Mouse (Mus musculus) neural tube, embryonic 12.5 days (tissue): ENCODE data around the gene Gm28308. TPM values are rescaled to one million over a fixed set of nuclear protein-coding genes. Genes with fewer than 3 reads are reported as not detected.

Source experiments
- ATAC-seq: fragments of 200-750 bp; cut with Nextera tagmentation; 2 replicates; pipeline ENCODE4 v1.8.0; 2017; ENCODE audit warnings: low read depth, mild to moderate bottlenecking, moderate TSS enrichment, moderate library complexity; ENCODE audit not compliant: low FRiP score
- H3K27ac ChIP-seq: fragments of 300-500 bp; sonication (generic); 2 replicates; pipeline ENCODE4 v1.5.1; 2016
- H3K27me3 ChIP-seq: fragments of 300-500 bp; sonication (generic); replicated peaks from 2 replicates; pipeline ENCODE4 v1.6.1; 2016; ENCODE audit warnings: mild to moderate bottlenecking
- H3K36me3 ChIP-seq: fragments of 300-500 bp; sonication (generic); 2 replicates; pipeline ENCODE4 v1.6.1; 2016; ENCODE audit warnings: mild to moderate bottlenecking
- H3K4me1 ChIP-seq: fragments of 300-500 bp; sonication (generic); 2 replicates; pipeline ENCODE4 v1.6.1; 2016
- H3K4me2 ChIP-seq: fragments of 300-500 bp; sonication (generic); replicated peaks from 2 replicates; pipeline ENCODE4 v1.6.1; 2016; ENCODE audit warnings: mild to moderate bottlenecking
- H3K4me3 ChIP-seq: fragments of 300-500 bp; sonication (generic); 2 replicates; pipeline ENCODE4 v1.5.1; 2016
- H3K9ac ChIP-seq: fragments of 300-500 bp; sonication (generic); 2 replicates; pipeline ENCODE4 v1.6.1; 2016; ENCODE audit warnings: mild to moderate bottlenecking
- H3K9me3 ChIP-seq: fragments of 300-500 bp; sonication (generic); 2 replicates; pipeline ENCODE4 v1.6.1; 2016; ENCODE audit warnings: mild to moderate bottlenecking
- WGBS: fragments of 180-500 bp; shearing (Covaris S2); methylation state at CpG from one replicate; pipeline ENCODE4 v1.1.7; 2016; 5-methylcytosine and 5-hydroxymethylcytosine counted together
- polyA plus RNA-seq: library from polyadenylated mRNA; unstranded; fragments of >200 nt; fragmentation: Nextera tagmentation; extraction: Ambion mirVana; gene quantifications from 2 replicates; pipeline ENCODE4 v1.2.1, GENCODE M21; 2016

The Gm28308 gene
- polyA plus RNA-seq, 1 experiment from 2014 or later: not detected

DNA sequence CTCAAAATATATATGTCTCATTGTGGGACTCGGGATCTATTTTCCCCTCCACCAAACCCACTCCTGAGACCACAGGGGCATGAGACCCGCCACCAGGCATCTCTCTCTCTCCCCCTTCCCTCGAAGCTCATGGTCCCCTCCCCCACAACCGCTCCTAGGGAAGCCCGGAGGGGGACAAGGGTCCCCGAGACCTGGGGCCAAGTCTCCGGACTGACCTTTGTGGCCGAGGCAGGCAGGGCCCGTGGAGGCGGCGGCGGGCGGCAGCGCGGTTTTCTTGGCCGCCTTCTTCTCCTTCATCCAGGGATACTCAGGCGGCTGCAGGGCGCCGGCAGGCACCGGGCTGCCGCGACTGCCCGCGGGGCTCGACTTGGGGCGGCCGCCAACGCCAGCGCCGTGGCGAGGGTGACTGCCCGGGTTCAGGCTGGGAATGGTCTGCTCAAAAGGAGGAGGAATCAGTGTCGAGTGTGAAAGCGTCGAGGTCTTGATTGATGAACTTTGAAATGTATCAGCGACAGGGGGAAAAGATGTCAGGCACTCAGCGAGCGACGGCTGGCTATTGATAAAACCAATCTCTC is 49.0 kb downstream of the Gm28308 start:
- Histone ChIP-seq H3K9ac (peak overlapping the region; percentile 99), H3K36me3 (peaks cover 6% of the 10 kb centered on the region; the same call in 1 of the 2 replicates), H3K9me3 (no peaks in the 10 kb centered on the region), H3K27me3 (no peaks in the 10 kb centered on the region), H3K4me1 (peaks cover 64% of the 10 kb centered on the region), H3K4me2 (peak overlapping the region; percentile 99), H3K4me3 (peak overlapping the region; percentile 74), H3K27ac (peak overlapping the region; percentile 100)
- under 1% methylated on average over 39 of the region's 39 CpGs for WGBS
- ATAC-seq: peak; percentile 10; the same call in 1 of the 2 replicates

DNA sequence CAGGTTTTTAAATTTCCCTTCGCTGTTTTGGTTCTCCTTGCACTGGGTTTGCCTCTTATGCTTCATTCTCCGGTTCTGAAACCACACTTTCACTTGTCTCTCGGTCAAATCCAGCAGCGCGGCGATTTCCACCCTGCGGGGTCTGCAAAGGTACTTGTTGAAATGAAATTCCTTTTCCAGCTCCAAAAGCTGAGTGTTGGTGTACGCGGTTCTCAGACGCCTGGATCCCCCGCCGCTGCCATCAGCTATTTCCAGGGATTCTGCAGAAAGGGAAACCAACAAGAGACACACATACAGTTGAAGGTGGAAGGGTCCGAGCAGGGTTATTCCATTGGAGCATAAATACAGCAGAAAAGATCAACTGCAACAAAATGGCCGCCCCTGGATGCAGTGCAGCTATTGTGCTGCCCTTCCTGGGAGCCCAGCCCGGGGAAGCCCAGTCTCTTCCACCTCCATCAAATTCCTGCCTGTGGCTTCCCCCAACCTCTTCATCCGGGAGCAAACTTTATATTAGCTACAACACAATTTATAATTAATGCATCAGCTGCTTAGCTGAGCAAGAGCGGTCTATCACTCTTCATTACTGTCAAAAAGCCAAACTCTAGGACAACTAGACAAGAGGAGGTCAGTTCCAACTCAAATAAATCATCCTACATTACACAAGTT is 49.6 kb downstream of the Gm28308 start:
- Histone ChIP-seq H3K9me3 (no peaks in the 10 kb centered on the region), H3K27ac (peak overlapping the region; percentile 100), H3K36me3 (peaks cover 3% of the 10 kb centered on the region; the same call in 1 of the 2 replicates), H3K27me3 (no peaks in the 10 kb centered on the region), H3K4me1 (peaks cover 62% of the 10 kb centered on the region), H3K4me2 (peak overlapping the region; percentile 99), H3K9ac (peak overlapping the region; percentile 99), H3K4me3 (peak overlapping the region; percentile 74)
- no peak for ATAC-seq
- 1% methylated on average over 17 of the region's 17 CpGs for WGBS

DNA sequence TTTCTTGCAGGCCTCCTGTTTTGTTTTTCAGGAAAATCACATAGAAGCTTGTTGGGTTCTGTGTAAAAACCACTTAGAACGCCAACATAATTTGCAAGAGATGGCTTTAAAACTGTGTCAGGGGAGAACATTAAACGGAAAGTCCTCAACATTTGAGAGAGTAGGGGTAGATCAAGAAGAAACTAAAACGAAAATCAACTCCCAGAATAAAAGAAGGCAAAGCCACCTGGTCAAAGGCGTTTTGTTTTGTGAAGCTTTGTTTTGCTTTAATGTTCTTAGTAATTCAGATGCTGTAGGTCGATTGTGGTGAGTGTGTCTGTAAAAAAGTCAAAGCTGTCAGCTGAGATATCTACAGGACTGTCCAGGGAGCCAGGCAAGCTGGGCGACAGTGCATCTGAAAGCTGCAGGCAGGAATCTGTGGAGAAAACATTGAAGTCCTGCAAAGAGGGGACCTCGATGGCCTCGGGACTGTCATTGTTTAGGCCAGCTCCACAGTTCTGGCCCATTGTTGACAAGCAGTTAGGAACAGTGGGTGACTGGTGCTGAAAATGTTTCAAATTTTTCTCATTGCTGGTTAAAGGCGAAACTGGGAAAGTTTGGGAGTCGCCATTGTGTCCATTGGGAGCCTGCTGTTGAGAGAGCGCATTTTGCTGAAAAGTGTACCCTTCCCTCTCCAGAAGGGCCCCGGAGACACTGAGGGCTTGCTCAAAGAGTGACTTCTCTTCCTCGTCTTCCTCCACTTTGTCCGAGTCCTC is 50.4 kb downstream of the Gm28308 start:
- ATAC-seq: no peak
- Histone ChIP-seq H3K9ac (peak overlapping the region; percentile 99), H3K27ac (peak overlapping the region; percentile 100), H3K4me3 (peak overlapping the region; percentile 74), H3K36me3 (peaks cover 3% of the 10 kb centered on the region; the same call in 1 of the 2 replicates), H3K4me2 (peak overlapping the region; percentile 99), H3K4me1 (peaks cover 57% of the 10 kb centered on the region), H3K27me3 (no peaks in the 10 kb centered on the region), H3K9me3 (no peaks in the 10 kb centered on the region)
- 2% methylated on average over 14 of the region's 14 CpGs for WGBS

DNA sequence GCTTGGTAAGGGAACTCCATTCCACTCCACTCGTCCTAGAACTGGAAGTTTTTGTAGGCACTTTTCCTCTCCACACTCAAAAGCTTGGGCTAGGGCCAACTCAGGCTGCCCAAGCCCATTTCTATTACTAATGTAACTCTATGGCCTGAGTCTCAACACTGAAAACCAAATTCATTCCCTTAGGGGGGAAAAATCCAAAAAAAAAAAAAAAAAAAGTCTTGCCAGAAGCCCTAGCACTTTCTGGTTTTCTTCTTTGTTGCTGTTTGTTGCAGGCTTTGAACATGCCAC is 51.1 kb downstream of the Gm28308 start:
- Histone ChIP-seq H3K4me1 (peaks cover 58% of the 10 kb centered on the region), H3K27me3 (no peaks in the 10 kb centered on the region), H3K9me3 (no peaks in the 10 kb centered on the region), H3K4me3 (peak overlapping the region; percentile 25), H3K27ac (peak overlapping the region; percentile 66), H3K9ac (peak overlapping the region; percentile 99), H3K4me2 (peak overlapping the region; percentile 99), H3K36me3 (peaks cover 3% of the 10 kb centered on the region; the same call in 1 of the 2 replicates)
- 5% methylated on average over 1 of the region's 1 CpGs for WGBS
- no peak for ATAC-seq

DNA sequence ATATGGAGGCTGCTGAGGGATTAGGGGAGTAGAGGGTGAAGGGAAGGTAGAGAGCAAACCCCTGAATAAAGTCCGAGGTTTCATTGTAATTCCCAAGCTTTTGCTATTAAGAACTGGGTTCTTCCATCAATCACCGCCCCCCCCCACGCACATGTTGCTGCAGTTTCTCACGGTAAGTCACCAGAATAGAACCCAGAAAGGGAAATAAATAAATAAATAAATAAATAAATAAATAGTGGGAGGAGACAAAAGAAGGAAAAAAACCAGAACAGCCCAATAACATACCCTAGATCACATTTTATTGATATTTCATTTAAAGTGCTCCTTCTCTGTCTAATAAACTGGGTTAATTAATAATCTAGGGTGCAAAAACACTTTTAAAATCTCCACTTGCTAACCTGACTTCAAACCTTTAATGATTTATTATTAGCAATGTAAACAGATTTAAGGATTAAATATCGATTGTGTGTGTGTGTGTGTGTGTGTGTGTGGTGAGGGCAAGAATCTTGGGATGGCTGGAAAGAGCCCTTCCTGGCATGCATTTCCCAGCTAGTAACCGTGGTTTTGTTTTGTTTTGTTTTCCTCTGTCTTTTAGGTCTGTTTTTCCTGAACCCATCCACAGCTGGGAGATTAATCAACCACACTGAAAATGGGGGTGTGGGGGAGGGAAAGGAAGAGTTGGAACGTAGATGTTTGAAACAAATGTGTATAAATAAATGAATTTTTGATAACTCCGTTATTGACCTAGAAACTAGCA is 51.6 kb downstream of the Gm28308 start:
- peak overlapping the region; percentile 75 for H3K4me3 ChIP-seq
- peaks cover 57% of the 10 kb centered on the region for H3K4me1 ChIP-seq
- peak overlapping the region; percentile 98 for H3K27ac ChIP-seq
- peak overlapping the region; percentile 99 for H3K9ac ChIP-seq
- WGBS: 2% methylated on average over 8 of the region's 8 CpGs
- no peaks in the 10 kb centered on the region for H3K9me3 ChIP-seq
- no peak for ATAC-seq
- H3K27me3 ChIP-seq: no peaks in the 10 kb centered on the region
- H3K4me2 ChIP-seq: peak overlapping the region; percentile 99
- peaks cover 3% of the 10 kb centered on the region; the same call in 1 of the 2 replicates for H3K36me3 ChIP-seq

DNA sequence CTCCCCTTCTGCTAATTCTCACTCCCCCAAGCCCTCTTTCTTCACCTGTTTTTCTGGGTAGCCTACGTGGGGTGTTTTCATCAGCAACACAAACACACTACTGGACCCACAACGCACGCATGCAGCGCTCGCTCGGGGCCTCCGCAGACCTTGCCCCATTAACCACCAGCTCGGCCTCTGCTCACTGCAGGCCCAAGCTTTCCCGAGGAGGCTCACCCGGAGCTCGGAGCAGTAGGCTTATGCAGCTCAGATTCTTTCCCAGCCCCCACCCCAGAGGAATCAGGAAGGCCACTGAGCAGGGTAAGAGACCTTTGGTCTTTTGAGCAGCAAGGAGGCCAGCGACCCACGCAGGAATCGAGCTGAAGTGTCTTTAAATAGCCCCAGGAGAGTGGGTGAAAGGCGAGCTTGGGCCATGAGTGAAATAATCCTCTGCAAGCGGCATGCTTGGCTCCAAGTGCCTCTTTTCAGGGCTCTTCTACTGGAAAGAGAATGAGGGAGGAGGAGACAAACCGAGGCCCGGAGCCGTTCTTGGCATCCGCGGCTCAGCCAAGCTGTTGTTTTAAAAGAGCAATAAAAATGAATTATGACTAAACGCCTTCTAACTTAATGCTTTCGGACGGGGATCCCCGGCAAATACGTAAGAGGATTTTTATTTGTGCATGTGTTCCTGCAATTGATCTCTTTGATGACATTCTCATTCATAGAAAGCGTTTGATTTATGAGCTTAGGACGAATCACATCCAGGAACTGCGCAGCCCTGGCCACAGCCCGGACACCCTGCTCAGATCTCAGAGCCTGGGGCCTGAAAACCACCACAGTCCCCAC is 52.4 kb downstream of the Gm28308 start:
- Histone ChIP-seq H3K27ac (peak overlapping the region; percentile 98), H3K27me3 (no peaks in the 10 kb centered on the region), H3K36me3 (peaks cover 3% of the 10 kb centered on the region; the same call in 1 of the 2 replicates), H3K4me2 (peak overlapping the region; percentile 99), H3K9ac (peak overlapping the region; percentile 89), H3K4me3 (peak overlapping the region; percentile 75), H3K9me3 (no peaks in the 10 kb centered on the region), H3K4me1 (peaks cover 58% of the 10 kb centered on the region)
- WGBS: 1% methylated on average over 30 of the region's 30 CpGs
- ATAC-seq: peak; percentile 48

DNA sequence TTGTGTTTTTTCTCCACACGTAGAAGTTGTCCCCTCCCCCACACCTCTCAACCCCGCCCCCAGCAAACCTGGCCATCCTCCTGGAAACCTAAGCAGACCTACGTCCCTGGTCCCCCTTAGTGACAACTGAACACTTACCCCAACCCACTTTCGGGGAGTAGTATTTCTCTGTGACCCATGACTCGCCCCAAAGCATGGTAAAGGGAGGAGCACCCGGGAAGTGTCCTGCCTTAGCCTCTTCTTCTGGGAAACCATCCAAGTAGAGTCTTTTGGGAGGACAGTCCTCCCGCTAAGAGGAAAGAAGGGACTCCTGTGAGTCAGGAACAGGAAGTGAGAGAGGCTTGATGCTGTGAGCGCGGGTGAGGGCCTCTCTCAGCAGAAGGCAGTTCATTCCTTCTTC is 53.2 kb downstream of the Gm28308 start:
- 1% methylated on average over 9 of the region's 9 CpGs for WGBS
- Histone ChIP-seq H3K36me3 (peaks cover 3% of the 10 kb centered on the region; the same call in 1 of the 2 replicates), H3K9me3 (no peaks in the 10 kb centered on the region), H3K27me3 (no peaks in the 10 kb centered on the region), H3K4me3 (peak overlapping the region; percentile 75), H3K4me2 (peak overlapping the region; percentile 99), H3K27ac (peak overlapping the region; percentile 98), H3K4me1 (peaks cover 57% of the 10 kb centered on the region), H3K9ac (peak overlapping the region; percentile 89)
- ATAC-seq: no peak

DNA sequence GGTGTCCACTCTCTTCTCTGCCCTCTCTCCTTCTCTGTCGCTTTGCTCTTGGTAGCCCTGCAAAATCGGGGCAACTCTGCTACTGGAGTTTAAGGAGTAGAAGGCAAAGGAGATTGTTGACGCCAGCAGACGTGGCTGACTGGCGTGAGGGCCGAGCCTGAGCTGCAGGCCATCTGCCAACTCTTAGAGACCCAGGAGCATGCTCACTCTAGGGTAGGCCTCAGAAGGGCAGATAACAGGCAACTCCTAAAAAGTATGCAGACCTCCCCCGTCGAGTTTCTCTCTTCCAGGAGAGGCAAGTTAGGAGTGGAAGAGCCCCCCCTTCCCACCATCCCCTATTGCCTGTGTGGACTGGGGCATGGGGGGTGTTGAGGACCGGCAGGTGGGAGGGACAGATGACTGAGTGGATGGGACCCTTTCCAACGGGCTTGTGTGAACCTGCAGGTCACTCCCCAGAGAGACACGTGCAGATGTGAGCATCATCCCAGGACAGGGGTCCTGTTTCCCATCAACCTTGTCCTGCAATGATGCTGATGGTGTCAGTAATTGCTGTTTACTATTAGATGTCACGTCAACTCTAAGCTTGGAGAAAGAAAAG is 53.9 kb downstream of the Gm28308 start:
- H3K36me3 ChIP-seq: peaks cover 3% of the 10 kb centered on the region; the same call in 1 of the 2 replicates
- peaks cover 55% of the 10 kb centered on the region for H3K4me1 ChIP-seq
- WGBS: 1% methylated on average over 12 of the region's 12 CpGs
- peak overlapping the region; percentile 98 for H3K27ac ChIP-seq
- peak overlapping the region; percentile 89 for H3K9ac ChIP-seq
- peak overlapping the region; percentile 99 for H3K4me2 ChIP-seq
- no peaks in the 10 kb centered on the region for H3K9me3 ChIP-seq
- no peak for ATAC-seq
- no peaks in the 10 kb centered on the region for H3K27me3 ChIP-seq
- peak overlapping the region; percentile 75 for H3K4me3 ChIP-seq

DNA sequence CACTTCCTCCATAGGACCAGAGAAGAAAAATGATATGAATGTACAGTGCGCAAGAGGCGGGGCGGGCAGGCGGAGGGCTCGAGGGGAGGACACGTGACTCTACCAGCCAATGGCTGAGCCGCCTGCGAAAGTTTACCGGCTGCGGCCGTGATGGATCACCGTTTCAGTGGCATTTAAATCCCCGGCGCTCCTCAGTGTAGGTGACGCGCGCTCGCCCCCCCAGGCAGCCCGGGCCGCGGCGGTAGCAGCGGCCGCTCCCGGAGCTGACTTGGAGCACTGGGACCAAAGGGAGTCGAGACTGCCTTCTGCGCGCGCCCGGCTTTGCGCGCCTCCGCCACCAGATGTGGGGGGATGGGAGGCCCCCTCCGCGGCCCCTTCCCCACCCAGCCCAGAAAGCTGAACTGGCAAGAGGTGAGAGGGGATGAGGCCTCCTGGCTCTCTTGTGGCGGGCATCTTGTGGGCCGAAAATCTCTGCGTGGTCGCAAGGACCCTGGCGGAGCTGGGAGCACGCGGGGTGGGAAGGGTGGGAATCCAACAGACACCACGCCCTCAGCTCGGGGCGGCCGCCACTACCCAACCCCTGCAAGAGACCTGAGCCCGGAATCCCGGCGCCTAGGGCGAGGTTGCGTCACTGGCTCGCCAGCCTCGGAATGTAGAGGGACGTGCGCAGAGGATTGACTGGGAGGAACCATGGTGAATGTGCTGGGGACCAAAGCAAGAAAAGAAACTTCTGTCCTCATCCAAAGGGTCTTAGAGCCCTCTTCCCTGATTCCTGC is 54.7 kb downstream of the Gm28308 start, which contains the start of gene Hoxa1:
Hoxa1 (minus strand) TSS at position 42 of the 776 bp plus-strand sequence.
- ATAC-seq: peak; percentile 82
- Histone ChIP-seq H3K4me1 (peaks cover 50% of the 10 kb centered on the region), H3K36me3 (peaks cover 3% of the 10 kb centered on the region; the same call in 1 of the 2 replicates), H3K27me3 (no peaks in the 10 kb centered on the region), H3K9ac (peak within 1 kb of the TSS; percentile 89), H3K4me3 (peak within 1 kb of the TSS; percentile 75), H3K9me3 (no peaks in the 10 kb centered on the region), H3K4me2 (peak within 1 kb of the TSS; percentile 99), H3K27ac (peak within 1 kb of the TSS; percentile 98)
- under 1% methylated on average over 55 of the region's 55 CpGs for WGBS
